Mouse (Mus musculus): ENCODE results near the gene Zfp207.
"Not testable (repeated sequence)": the region's sequence is repeated elsewhere in the genome, so short reads cannot be mapped to it uniquely, and the experiment has no call there.

The Zfp207 gene

GRCm38 (mm10) chr11:80410377-80410776, 27.3 kb downstream of the Zfp207 start:
- DNase-seq (ENCODE audit: low read depth), result no peak

- peak; percentile 44 for DNase-seq (ENCODE audit: low read depth)
Measured at GRCm38 (mm10) chr11:80417085-80417484, 34.0 kb downstream of the Zfp207 start.

- no peak for DNase-seq (ENCODE audit: low read depth)
Measured at GRCm38 (mm10) chr11:80419743-80420142, 36.7 kb downstream of the Zfp207 start.

GRCm38 (mm10) chr11:80420202-80420984, 37.3 kb downstream of the Zfp207 start:
- DNase-seq (ENCODE audit: low read depth), result peak; percentile 24

- DNase-seq (ENCODE audit: low read depth), result no peak
Measured at GRCm38 (mm10) chr11:80421421-80422047, 38.5 kb downstream of the Zfp207 start.

GRCm38 (mm10) chr11:80424691-80425090, 41.6 kb downstream of the Zfp207 start:
- no peak for DNase-seq (ENCODE audit: low read depth)

- no peak for DNase-seq (ENCODE audit: low read depth)
Measured at GRCm38 (mm10) chr11:80425247-80425778, 42.2 kb downstream of the Zfp207 start.

- DNase-seq (ENCODE audit: low read depth), result not testable (repeated sequence)
Measured at GRCm38 (mm10) chr11:80426029-80426813, 43.1 kb downstream of the Zfp207 start.

GRCm38 (mm10) chr11:80428381-80429008, 45.4 kb downstream of the Zfp207 start, which contains the start of gene Psmd11:
TSS of gene Psmd11 (plus strand) at chr11:80428615.
- peak; percentile 97 for DNase-seq (ENCODE audit: low read depth)

GRCm38 (mm10) chr11:80429009-80429475, 46.0 kb downstream of the Zfp207 start:
- peak; percentile 44 for DNase-seq (ENCODE audit: low read depth)

- DNase-seq (ENCODE audit: low read depth), result no peak
Measured at GRCm38 (mm10) chr11:80429500-80430166, 46.6 kb downstream of the Zfp207 start.

- DNase-seq (ENCODE audit: low read depth), result peak; percentile 26
Measured at GRCm38 (mm10) chr11:80430366-80430910, 47.4 kb downstream of the Zfp207 start.

GRCm38 (mm10) chr11:80446916-80447315, 63.8 kb downstream of the Zfp207 start:
- no peak for DNase-seq (ENCODE audit: low read depth)

GRCm38 (mm10) chr11:80449859-80450258, 66.8 kb downstream of the Zfp207 start:
- DNase-seq (ENCODE audit: low read depth), result peak; percentile 46

GRCm38 (mm10) chr11:80452242-80452641, 69.2 kb downstream of the Zfp207 start:
- no peak for DNase-seq (ENCODE audit: low read depth)

GRCm38 (mm10) chr11:80453198-80453597, 70.1 kb downstream of the Zfp207 start:
- DNase-seq (ENCODE audit: low read depth), result no peak
